Mouse (Mus musculus): ENCODE data around the gene Spata31d1d. TPM values are rescaled to one million over a fixed set of nuclear protein-coding genes. Genes with fewer than 3 reads are reported as not detected.
A peak's percentile ranks its signal among the peaks of the same experiment; 100 is the strongest.
"Not testable (repeated sequence)": the region's sequence is repeated elsewhere in the genome, so short reads cannot be mapped to it uniquely, and the experiment has no call there.

Spata31d1d gene
- polyA plus RNA-seq, 1 experiment from 2014 or later: not detected

DNA sequence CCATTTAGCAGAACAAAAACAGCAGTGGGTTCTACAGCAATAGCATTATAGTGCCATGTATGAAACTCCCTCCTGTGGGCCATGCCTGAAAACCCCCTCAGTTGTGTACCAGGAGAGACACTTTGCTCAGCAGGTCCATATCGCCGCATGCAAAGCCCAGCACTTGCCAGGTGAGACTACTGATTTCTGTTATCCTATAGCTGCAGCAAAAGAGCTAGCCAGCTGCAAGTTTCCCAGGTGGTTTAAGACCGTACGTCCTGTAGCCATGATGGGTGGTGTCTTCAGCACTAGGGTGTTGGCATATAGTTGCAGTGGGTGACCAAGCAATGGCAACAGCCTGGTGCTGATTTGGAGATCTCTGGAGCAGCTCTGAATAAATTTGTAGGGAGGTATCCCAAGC, 7.8 kb upstream of the Spata31d1d start:
- WGBS: 87% methylated on average over 4 of the region's 4 CpGs
- no peak overlapping the region for H3K4me3 ChIP-seq (ENCODE audit: low read length)
- no peaks in the 10 kb centered on the region for H3K9me3 ChIP-seq (replicated peaks; ENCODE audit: control insufficient read depth, low read length)
- H3K36me3 ChIP-seq (ENCODE audit: control insufficient read depth, insufficient read depth): no peaks in the 10 kb centered on the region
- no peak overlapping the region for H3K4me2 ChIP-seq (ENCODE audit: low read depth, low read length)
- H3K27me3 ChIP-seq (ENCODE audit: control insufficient read depth, insufficient read depth, low read length): no peaks in the 10 kb centered on the region
- no peak for ATAC-seq (replicated peaks; ENCODE audit: extremely low read depth, insufficient read depth, low FRiP score)
- no peak overlapping the region for H3K27ac ChIP-seq (ENCODE audit: low read length)
- H3K9ac ChIP-seq (ENCODE audit: low read length): no peak overlapping the region
- H3K4me1 ChIP-seq (ENCODE audit: control insufficient read depth, insufficient read depth, low read length): peaks cover 5% of the 10 kb centered on the region

GRCm38 (mm10) chr13:59738455-59738854, 6.9 kb upstream of the Spata31d1d start:
- 77% methylated on average over 2 of the region's 2 CpGs for WGBS
- no peak overlapping the region for H3K9ac ChIP-seq (ENCODE audit: low read length)
- ATAC-seq (replicated peaks; ENCODE audit: extremely low read depth, insufficient read depth, low FRiP score): no peak
- peaks cover 5% of the 10 kb centered on the region for H3K4me1 ChIP-seq (ENCODE audit: control insufficient read depth, insufficient read depth, low read length)
- H3K36me3 ChIP-seq (ENCODE audit: control insufficient read depth, insufficient read depth): no peaks in the 10 kb centered on the region
- no peaks in the 10 kb centered on the region for H3K9me3 ChIP-seq (replicated peaks; ENCODE audit: control insufficient read depth, low read length)
- H3K4me2 ChIP-seq (ENCODE audit: low read depth, low read length): no peak overlapping the region
- H3K27me3 ChIP-seq (ENCODE audit: control insufficient read depth, insufficient read depth, low read length): no peaks in the 10 kb centered on the region
- no peak overlapping the region for H3K27ac ChIP-seq (ENCODE audit: low read length)
- H3K4me3 ChIP-seq (ENCODE audit: low read length): no peak overlapping the region

- no peak; the same call in 1 of the 2 replicates for ATAC-seq (replicated peaks; ENCODE audit: extremely low read depth, insufficient read depth, low FRiP score)
- no peaks in the 10 kb centered on the region for H3K36me3 ChIP-seq (ENCODE audit: control insufficient read depth, insufficient read depth)
- H3K4me2 ChIP-seq (ENCODE audit: low read depth, low read length): no peak overlapping the region
- H3K27me3 ChIP-seq (ENCODE audit: control insufficient read depth, insufficient read depth, low read length): no peaks in the 10 kb centered on the region
- no peak overlapping the region for H3K9ac ChIP-seq (ENCODE audit: low read length)
- no peak overlapping the region for H3K4me3 ChIP-seq (ENCODE audit: low read length)
- H3K27ac ChIP-seq (ENCODE audit: low read length): no peak overlapping the region
- 26% methylated on average over 3 of the region's 3 CpGs for WGBS
- H3K4me1 ChIP-seq (ENCODE audit: control insufficient read depth, insufficient read depth, low read length): no peaks in the 10 kb centered on the region
- H3K9me3 ChIP-seq (replicated peaks; ENCODE audit: control insufficient read depth, low read length): no peaks in the 10 kb centered on the region
These were observed 3.6 kb upstream of the Spata31d1d start for GRCm38 (mm10) chr13:59735190-59735589.

DNA sequence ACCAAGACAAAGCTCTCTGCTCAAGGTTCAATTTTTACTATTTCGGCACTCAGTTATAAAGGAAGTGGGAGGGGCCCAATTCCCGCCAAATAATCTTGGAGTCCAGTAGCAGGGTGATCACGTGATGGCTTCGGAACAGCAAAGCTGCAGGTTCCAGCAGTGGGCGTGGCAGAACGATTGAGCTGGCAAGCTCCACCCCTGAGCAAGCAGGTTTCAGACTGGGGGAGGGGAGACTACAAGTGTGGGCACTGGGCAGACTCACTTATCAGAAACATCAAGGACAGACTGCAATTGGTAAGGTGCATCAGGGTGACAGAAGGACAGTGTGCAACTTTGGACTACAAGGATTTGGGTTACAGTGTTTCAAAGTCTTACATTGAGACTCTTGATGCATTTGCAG, 2.8 kb upstream of the Spata31d1d start:
- H3K4me2 ChIP-seq (ENCODE audit: low read depth, low read length); H3K4me1 ChIP-seq (ENCODE audit: control insufficient read depth, insufficient read depth, low read length); H3K9me3 ChIP-seq (replicated peaks; ENCODE audit: control insufficient read depth, low read length); H3K4me3 ChIP-seq (ENCODE audit: low read length); H3K36me3 ChIP-seq (ENCODE audit: control insufficient read depth, insufficient read depth); H3K27me3 ChIP-seq (ENCODE audit: control insufficient read depth, insufficient read depth, low read length); ATAC-seq (replicated peaks; ENCODE audit: extremely low read depth, insufficient read depth, low FRiP score); H3K27ac ChIP-seq (ENCODE audit: low read length); H3K9ac ChIP-seq (ENCODE audit: low read length): not testable (repeated sequence)
- 29% methylated on average over 6 of the region's 6 CpGs for WGBS

- H3K4me3 ChIP-seq (ENCODE audit: low read length): no peak overlapping the region
- H3K9ac ChIP-seq (ENCODE audit: low read length): no peak overlapping the region
- no peaks in the 10 kb centered on the region for H3K36me3 ChIP-seq (ENCODE audit: control insufficient read depth, insufficient read depth)
- H3K9me3 ChIP-seq (replicated peaks; ENCODE audit: control insufficient read depth, low read length): no peaks in the 10 kb centered on the region
- no peaks in the 10 kb centered on the region for H3K4me1 ChIP-seq (ENCODE audit: control insufficient read depth, insufficient read depth, low read length)
- ATAC-seq (replicated peaks; ENCODE audit: extremely low read depth, insufficient read depth, low FRiP score): no peak
- H3K27ac ChIP-seq (ENCODE audit: low read length): no peak overlapping the region
- H3K4me2 ChIP-seq (ENCODE audit: low read depth, low read length): no peak overlapping the region
- WGBS: 90% methylated on average over 2 of the region's 4 CpGs
- H3K27me3 ChIP-seq (ENCODE audit: control insufficient read depth, insufficient read depth, low read length): no peaks in the 10 kb centered on the region
These were observed 2.4 kb upstream of the Spata31d1d start for GRCm38 (mm10) chr13:59733936-59734335.

DNA sequence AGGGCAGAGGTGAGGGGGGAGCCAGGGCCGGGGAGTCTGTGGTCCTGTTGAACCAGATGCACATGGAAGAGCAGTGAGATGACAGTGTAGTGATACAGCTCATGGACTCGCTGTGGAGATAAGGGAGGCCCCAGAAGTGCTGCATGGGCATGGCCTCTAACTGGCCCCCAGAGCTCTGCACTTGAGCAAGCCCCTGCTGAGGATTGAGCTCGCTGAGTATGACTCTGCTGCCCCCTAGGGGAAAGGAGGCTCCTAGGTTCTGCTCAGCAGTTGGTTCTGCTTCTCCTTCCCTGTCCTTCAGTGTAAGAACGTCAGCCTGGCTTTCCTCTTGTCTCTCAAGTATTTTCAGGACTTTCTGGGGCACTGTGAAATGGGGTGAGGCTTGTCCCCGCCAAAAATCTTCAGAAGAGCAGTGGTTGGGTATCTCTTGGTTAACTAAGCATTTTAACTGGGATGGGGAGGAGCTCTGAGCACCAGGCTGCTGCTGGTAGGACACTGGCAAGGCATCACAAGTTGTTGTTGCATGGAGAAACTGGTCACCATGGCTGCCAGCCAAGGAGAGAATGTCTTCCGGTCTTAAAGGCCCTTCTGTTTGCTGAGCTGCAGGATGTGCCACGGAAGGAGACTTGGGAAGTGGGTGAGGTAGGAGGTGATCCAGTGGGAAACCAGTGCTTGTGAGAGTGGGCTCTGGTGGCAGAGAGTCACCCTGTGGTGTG, 3.0 kb downstream of the Spata31d1d start:
- WGBS: 15% methylated on average over 7 of the region's 7 CpGs
- Histone ChIP-seq H3K9me3 (replicated peaks; ENCODE audit: control insufficient read depth, low read length) (no peaks in the 10 kb centered on the region), H3K4me1 (ENCODE audit: control insufficient read depth, insufficient read depth, low read length) (peaks cover 3% of the 10 kb centered on the region), H3K36me3 (ENCODE audit: control insufficient read depth, insufficient read depth) (no peaks in the 10 kb centered on the region), H3K27ac (ENCODE audit: low read length) (no peak overlapping the region), H3K27me3 (ENCODE audit: control insufficient read depth, insufficient read depth, low read length) (no peaks in the 10 kb centered on the region), H3K4me2 (ENCODE audit: low read depth, low read length) (no peak overlapping the region), H3K4me3 (ENCODE audit: low read length) (no peak overlapping the region), H3K9ac (ENCODE audit: low read length) (no peak overlapping the region)
- peak; percentile 91 for ATAC-seq (replicated peaks; ENCODE audit: extremely low read depth, insufficient read depth, low FRiP score)

DNA sequence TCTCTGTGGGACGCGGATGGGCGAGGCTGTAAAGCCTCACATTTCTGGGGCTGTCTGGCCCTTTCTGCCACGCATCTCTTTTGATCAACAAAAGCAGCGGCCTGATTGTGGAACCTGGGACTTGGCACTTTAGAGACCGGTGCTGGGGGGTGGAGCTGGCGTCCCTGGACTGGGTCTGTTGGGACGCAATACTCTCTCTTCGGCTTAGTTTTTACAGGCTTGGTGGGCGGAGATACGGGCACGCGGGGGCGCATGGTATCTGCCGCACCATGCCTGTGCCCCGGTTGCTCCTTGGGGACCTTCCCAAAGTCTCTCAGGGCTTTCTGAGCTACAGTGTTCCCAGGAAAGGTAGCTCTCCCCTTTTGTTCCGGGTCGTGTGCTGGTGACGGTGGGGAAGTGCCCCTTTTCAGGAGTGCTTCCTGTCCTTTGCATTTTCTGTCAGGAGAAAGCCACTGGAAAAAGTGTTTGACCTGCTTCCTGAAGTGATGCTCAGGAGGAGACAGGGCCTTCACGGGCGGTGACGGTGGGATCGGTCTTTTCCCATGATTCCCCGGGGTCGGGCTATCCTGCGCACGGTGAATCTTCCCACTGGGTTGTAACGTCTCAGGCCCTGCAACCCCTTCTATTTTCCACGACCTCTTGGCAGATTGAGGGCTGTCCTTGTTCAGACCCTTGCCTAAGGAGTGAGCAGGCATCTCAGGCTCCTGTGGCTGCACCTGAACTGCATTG, 5.2 kb downstream of the Spata31d1d start:
- ATAC-seq (replicated peaks; ENCODE audit: extremely low read depth, insufficient read depth, low FRiP score): no peak
- H3K27ac ChIP-seq (ENCODE audit: low read length): no peak overlapping the region
- H3K27me3 ChIP-seq (ENCODE audit: control insufficient read depth, insufficient read depth, low read length): no peaks in the 10 kb centered on the region
- peak overlapping the region; percentile 4 for H3K4me3 ChIP-seq (ENCODE audit: low read length)
- 23% methylated on average over 29 of the region's 29 CpGs for WGBS
- peak overlapping the region; percentile 5; the same call in 1 of the 2 replicates for H3K9ac ChIP-seq (ENCODE audit: low read length)
- peaks cover 3% of the 10 kb centered on the region for H3K4me1 ChIP-seq (ENCODE audit: control insufficient read depth, insufficient read depth, low read length)
- H3K9me3 ChIP-seq (replicated peaks; ENCODE audit: control insufficient read depth, low read length): no peaks in the 10 kb centered on the region
- H3K36me3 ChIP-seq (ENCODE audit: control insufficient read depth, insufficient read depth): no peaks in the 10 kb centered on the region
- peak overlapping the region; percentile 46 for H3K4me2 ChIP-seq (ENCODE audit: low read depth, low read length)

DNA sequence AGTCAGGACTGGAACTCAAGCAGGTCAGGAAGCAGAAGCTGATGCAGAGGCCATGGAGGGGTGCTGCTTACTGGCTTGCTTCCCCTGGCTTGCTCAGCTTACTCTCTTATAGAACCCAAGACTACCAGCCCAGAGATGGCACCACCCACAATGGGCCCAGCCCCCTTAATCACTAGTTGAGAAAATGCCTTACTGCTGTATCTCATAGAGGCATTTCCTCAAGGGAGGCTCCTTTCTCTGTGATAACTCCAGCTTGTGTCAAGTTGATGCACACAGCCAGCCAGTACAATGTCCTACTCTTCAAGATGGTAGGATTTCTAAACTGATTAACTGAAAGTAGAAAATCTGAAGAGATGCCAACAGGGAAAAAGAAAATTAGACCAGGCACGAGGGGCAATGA, 9.5 kb downstream of the Spata31d1d start:
- H3K27me3 ChIP-seq (ENCODE audit: control insufficient read depth, insufficient read depth, low read length); H3K27ac ChIP-seq (ENCODE audit: low read length); H3K4me1 ChIP-seq (ENCODE audit: control insufficient read depth, insufficient read depth, low read length); H3K4me3 ChIP-seq (ENCODE audit: low read length); H3K4me2 ChIP-seq (ENCODE audit: low read depth, low read length); H3K9ac ChIP-seq (ENCODE audit: low read length); H3K36me3 ChIP-seq (ENCODE audit: control insufficient read depth, insufficient read depth); H3K9me3 ChIP-seq (replicated peaks; ENCODE audit: control insufficient read depth, low read length); ATAC-seq (replicated peaks; ENCODE audit: extremely low read depth, insufficient read depth, low FRiP score): not testable (repeated sequence)
- 78% methylated on average over 1 of the region's 1 CpGs for WGBS

GRCm38 (mm10) chr13:59719475-59719874, 12.1 kb downstream of the Spata31d1d start:
- no peak overlapping the region for H3K9ac ChIP-seq (ENCODE audit: low read length)
- no peak for ATAC-seq (replicated peaks; ENCODE audit: extremely low read depth, insufficient read depth, low FRiP score)
- H3K4me1 ChIP-seq (ENCODE audit: control insufficient read depth, insufficient read depth, low read length): 0 out of 2 replicates have a peak, but pooled peaks cover 3% of the 10 kb centered on the region
- H3K4me2 ChIP-seq (ENCODE audit: low read depth, low read length): no peak overlapping the region
- H3K27me3 ChIP-seq (ENCODE audit: control insufficient read depth, insufficient read depth, low read length): no peaks in the 10 kb centered on the region
- H3K27ac ChIP-seq (ENCODE audit: low read length): peak overlapping the region; percentile 23; the same call in 1 of the 2 replicates
- H3K9me3 ChIP-seq (replicated peaks; ENCODE audit: control insufficient read depth, low read length): no peaks in the 10 kb centered on the region
- no peaks in the 10 kb centered on the region for H3K36me3 ChIP-seq (ENCODE audit: control insufficient read depth, insufficient read depth)
- no peak overlapping the region for H3K4me3 ChIP-seq (ENCODE audit: low read length)
- WGBS: 81% methylated on average over 1 of the region's 1 CpGs
